Mouse (Mus musculus): ENCODE measurements around the gene Cdk14. TPM values are rescaled to one million over a fixed set of nuclear protein-coding genes. Genes with fewer than 3 reads are reported as not detected.
A peak's percentile ranks its signal among the peaks of the same experiment; 100 is the strongest.

The Cdk14 gene
- polyA plus RNA-seq, 2 experiments, result 14.5 to 27.6 TPM

DNA sequence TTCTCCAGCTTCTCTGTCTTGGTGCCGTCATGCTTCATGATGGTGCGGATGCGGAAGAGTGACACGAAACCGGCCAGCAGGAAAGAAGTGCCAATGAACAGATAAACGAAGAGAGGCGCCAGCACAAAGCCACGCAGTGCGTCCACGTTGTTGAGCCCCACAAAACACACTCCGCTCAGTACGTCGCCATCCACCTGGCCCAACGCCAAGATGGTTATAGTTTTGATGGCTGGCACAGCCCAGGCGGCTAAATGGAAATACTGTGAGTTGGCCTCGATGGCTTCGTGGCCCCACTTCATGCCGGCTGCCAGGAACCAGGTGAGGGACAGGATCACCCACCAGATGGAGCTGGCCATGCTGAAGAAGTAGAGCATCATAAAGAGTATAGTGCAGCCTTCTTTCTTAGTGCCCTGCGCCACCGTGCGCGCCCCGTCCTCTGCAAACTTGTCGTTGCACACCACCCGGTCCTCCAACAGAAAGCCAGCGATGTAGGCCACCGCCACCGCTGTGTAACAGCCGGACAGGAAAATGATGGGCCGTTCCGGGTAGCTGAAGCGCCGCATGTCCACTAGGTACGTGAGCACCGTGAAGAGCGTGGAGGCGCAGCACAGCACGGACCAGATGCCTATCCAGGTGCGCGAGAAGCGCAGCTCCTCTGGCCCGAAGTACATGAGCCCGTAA is 664.0 kb downstream of the Cdk14 start:
- peak overlapping the region; percentile 96 for H3K4me2 ChIP-seq (replicated peaks; ENCODE audit: low read depth, low read length, severe bottlenecking)
- no peak for TF ChIP-seq POLR2A (IDR thresholded peaks at IDR 0.05; ENCODE audit: borderline replicate concordance, extremely low read depth, insufficient read depth, insufficient read length)
- H3K4me1 ChIP-seq (ENCODE audit: control insufficient read depth, insufficient read depth, low read length), result peaks cover 22% of the 10 kb centered on the region
- H3K36me3 ChIP-seq (ENCODE audit: control insufficient read depth, insufficient read depth, low read length), result no peaks in the 10 kb centered on the region
- H3K4me3 ChIP-seq (replicated peaks; ENCODE audit: low read length), result peak overlapping the region; percentile 86
- no peaks in the 10 kb centered on the region for H3K27me3 ChIP-seq (ENCODE audit: control insufficient read depth, insufficient read depth, low read length)
- peak; percentile 42 for DNase-seq (ENCODE audit: low spot score)
- peak overlapping the region; percentile 94 for H3K9ac ChIP-seq (ENCODE audit: low read depth, low read length, severe bottlenecking)
- 3% methylated on average over 43 of the region's 43 CpGs for WGBS
- no peaks in the 10 kb centered on the region for H3K9me3 ChIP-seq (ENCODE audit: control insufficient read depth, low read length)
- peak overlapping the region; percentile 97 for H3K27ac ChIP-seq (replicated peaks; ENCODE audit: low read depth, low read length)
- ATAC-seq (ENCODE audit: low FRiP score, low read depth), result no peak

DNA sequence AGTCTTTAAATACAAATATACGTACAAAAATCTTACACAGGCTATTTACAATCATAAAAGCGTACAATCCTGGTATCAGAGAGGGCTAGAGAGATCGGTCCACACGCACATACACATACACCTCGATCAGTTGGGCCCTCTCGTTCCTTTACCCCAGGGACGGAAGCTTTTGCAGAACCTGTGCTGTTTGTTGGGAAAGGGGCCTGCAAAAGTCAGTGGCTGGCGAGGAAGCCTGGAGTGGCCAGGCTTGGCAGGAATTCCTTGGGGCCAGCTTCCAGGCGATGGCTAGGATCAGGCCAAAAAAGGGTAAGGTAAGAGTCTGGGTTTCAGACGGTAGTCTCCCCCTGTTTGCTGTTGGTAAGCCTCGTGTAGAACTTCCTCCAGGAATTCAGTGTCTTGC is 664.8 kb downstream of the Cdk14 start:
- Histone ChIP-seq H3K9ac (ENCODE audit: low read depth, low read length, severe bottlenecking) (peak overlapping the region; percentile 94), H3K4me3 (replicated peaks; ENCODE audit: low read length) (peak overlapping the region; percentile 86), H3K4me2 (replicated peaks; ENCODE audit: low read depth, low read length, severe bottlenecking) (peak overlapping the region; percentile 96), H3K4me1 (ENCODE audit: control insufficient read depth, insufficient read depth, low read length) (peaks cover 22% of the 10 kb centered on the region), H3K36me3 (ENCODE audit: control insufficient read depth, insufficient read depth, low read length) (no peaks in the 10 kb centered on the region), H3K27me3 (ENCODE audit: control insufficient read depth, insufficient read depth, low read length) (no peaks in the 10 kb centered on the region), H3K27ac (replicated peaks; ENCODE audit: low read depth, low read length) (no peak overlapping the region), H3K9me3 (ENCODE audit: control insufficient read depth, low read length) (no peaks in the 10 kb centered on the region)
- 24% methylated on average over 11 of the region's 11 CpGs for WGBS
- DNase-seq (ENCODE audit: low spot score), result no peak
- TF ChIP-seq POLR2A (IDR thresholded peaks at IDR 0.05; ENCODE audit: borderline replicate concordance, extremely low read depth, insufficient read depth, insufficient read length), result no peak
- ATAC-seq (ENCODE audit: low FRiP score, low read depth), result no peak

DNA sequence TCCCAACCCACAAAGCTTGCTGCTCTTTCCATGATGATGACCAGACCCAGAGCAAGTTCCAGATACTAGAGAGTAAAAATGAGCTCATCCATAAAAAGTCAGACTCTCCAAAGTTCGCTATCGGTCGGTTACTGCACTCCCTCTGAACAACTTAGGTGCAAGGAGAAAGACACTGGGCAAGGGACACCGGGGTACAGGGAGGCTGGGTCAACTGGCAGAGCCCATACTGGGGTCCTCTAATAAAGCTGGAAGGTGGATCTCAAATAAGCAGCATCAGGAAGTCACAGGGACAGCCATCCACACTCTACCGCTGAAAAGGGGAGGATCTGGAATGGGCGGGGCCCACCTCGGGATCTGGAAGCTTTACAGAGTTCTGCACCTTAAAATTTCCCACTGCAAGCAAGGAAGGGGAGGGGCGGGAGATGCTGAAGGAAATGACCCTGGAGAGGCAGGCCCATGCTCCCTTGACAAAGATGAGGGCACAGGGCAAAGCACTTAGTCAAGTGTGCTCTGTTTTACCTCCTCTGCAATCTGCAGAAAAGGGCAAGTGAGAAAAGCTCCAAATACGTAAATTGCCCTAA is 665.3 kb downstream of the Cdk14 start:
- Histone ChIP-seq H3K36me3 (ENCODE audit: control insufficient read depth, insufficient read depth, low read length) (no peaks in the 10 kb centered on the region), H3K4me1 (ENCODE audit: control insufficient read depth, insufficient read depth, low read length) (peaks cover 22% of the 10 kb centered on the region), H3K4me3 (replicated peaks; ENCODE audit: low read length) (peak overlapping the region; percentile 86), H3K9me3 (ENCODE audit: control insufficient read depth, low read length) (no peaks in the 10 kb centered on the region), H3K27me3 (ENCODE audit: control insufficient read depth, insufficient read depth, low read length) (no peaks in the 10 kb centered on the region), H3K4me2 (replicated peaks; ENCODE audit: low read depth, low read length, severe bottlenecking) (peak overlapping the region; percentile 96), H3K27ac (replicated peaks; ENCODE audit: low read depth, low read length) (no peak overlapping the region), H3K9ac (ENCODE audit: low read depth, low read length, severe bottlenecking) (peak overlapping the region; percentile 94; the same call in 1 of the 2 replicates)
- no peak for DNase-seq (ENCODE audit: low spot score)
- no peak for ATAC-seq (ENCODE audit: low FRiP score, low read depth)
- no peak for TF ChIP-seq POLR2A (IDR thresholded peaks at IDR 0.05; ENCODE audit: borderline replicate concordance, extremely low read depth, insufficient read depth, insufficient read length)
- WGBS, result 12% methylated on average over 9 of the region's 9 CpGs

Small RNA genes lying within 50 kb of the gene (microRNA-seq; reads per million reads assigned to microRNA genes)
- gene Gm25037 (not detected), gene Gm44483 (not detected)

Other genes starting within 250 kb of the Cdk14 start
- not detected in 2 replicates for gene 1700015F17Rik, start 58.8 kb upstream of the Cdk14 start, polyA plus RNA-seq (2012; rRNA removed)
- not detected in 2 replicates for gene 1700015F17Rik, start 58.8 kb upstream of the Cdk14 start, polyA plus RNA-seq (2014; fragmentation: Nextera tagmentation; extraction: Ambion mirVana)
- 20.2 and 22.9 TPM in 2 replicates for gene Cldn12, start 94.6 kb upstream of the Cdk14 start, polyA plus RNA-seq (2012; rRNA removed)
- gene Cldn12, start 94.6 kb upstream of the Cdk14 start, polyA plus RNA-seq (2014; fragmentation: Nextera tagmentation; extraction: Ambion mirVana), result 13.6 and 15.8 TPM in 2 replicates
- 17.5 and 19.2 TPM in 2 replicates for gene Gtpbp10, start 139.2 kb upstream of the Cdk14 start, polyA plus RNA-seq (2012; rRNA removed)
- 24.8 and 24.9 TPM in 2 replicates for gene Gtpbp10, start 139.2 kb upstream of the Cdk14 start, polyA plus RNA-seq (2014; fragmentation: Nextera tagmentation; extraction: Ambion mirVana)
- gene Gm8773, start 153.5 kb upstream of the Cdk14 start, polyA plus RNA-seq (2012; rRNA removed), result 0.69 and 0.77 TPM in 2 replicates
- 1.1 and 1.4 TPM in 2 replicates for gene Gm8773, start 153.5 kb upstream of the Cdk14 start, polyA plus RNA-seq (2014; fragmentation: Nextera tagmentation; extraction: Ambion mirVana)
- 2.4 and 3.8 TPM in 2 replicates for gene Cfap69, start 243.9 kb upstream of the Cdk14 start, polyA plus RNA-seq (2012; rRNA removed)
- 2.6 and 3.1 TPM in 2 replicates for gene Cfap69, start 243.9 kb upstream of the Cdk14 start, polyA plus RNA-seq (2014; fragmentation: Nextera tagmentation; extraction: Ambion mirVana)

All from limb, embryonic 14.5 days (tissue).